Mouse (Mus musculus) embryonic facial prominence, embryonic 14.5 days (tissue): ENCODE measurements at regions not wholly inside any gene's neighbourhood (a gene's known extent, or its start where the extent isn't known, plus 50 kb on each side); places are given as distances from the start of the nearest gene placed in this dataset.

Experiments
- ATAC-seq: fragments of 200-750 bp; cut with Nextera tagmentation; 2 replicates; pipeline ENCODE4 v1.8.0; 2017; ENCODE audit warnings: low read depth, moderate number of reproducible peaks, moderate TSS enrichment
- DNase-seq: peaks from one replicate; pipeline ENCODE4 v3.0.0-alpha.2; 2015; ENCODE audit warnings: low spot score
- H3K27ac ChIP-seq: fragments of 300-500 bp; sonication (generic); replicated peaks from 2 replicates; pipeline ENCODE4 v1.5.1; 2014; ENCODE audit warnings: low read depth, mild to moderate bottlenecking, low read length, moderate library complexity
- H3K27me3 ChIP-seq: fragments of 300-500 bp; sonication (generic); replicated peaks from 2 replicates; pipeline ENCODE4 v1.6.1; 2014; ENCODE audit warnings: low read length; ENCODE audit not compliant: control insufficient read depth, insufficient read depth
- H3K36me3 ChIP-seq: fragments of 300-500 bp; sonication (generic); 2 replicates; pipeline ENCODE4 v1.6.1; 2014; ENCODE audit warnings: low read length, mixed read lengths; ENCODE audit not compliant: control insufficient read depth, insufficient read depth
- H3K4me1 ChIP-seq: fragments of 300-500 bp; sonication (generic); 2 replicates; pipeline ENCODE4 v1.6.1; 2014; ENCODE audit warnings: antibody characterized with exemption, low read length; ENCODE audit not compliant: control insufficient read depth, insufficient read depth
- H3K4me2 ChIP-seq: fragments of 300-500 bp; sonication (generic); 2 replicates; pipeline ENCODE4 v1.6.1; 2014; ENCODE audit warnings: low read depth, mild to moderate bottlenecking, low read length, moderate library complexity, mixed read lengths
- H3K4me3 ChIP-seq: fragments of 300-500 bp; sonication (generic); 2 replicates; pipeline ENCODE4 v1.5.1; 2014; ENCODE audit warnings: low read depth, mild to moderate bottlenecking, low read length
- H3K9ac ChIP-seq: fragments of 300-500 bp; sonication (generic); 2 replicates; pipeline ENCODE4 v1.6.1; 2014; ENCODE audit warnings: low read depth, mild to moderate bottlenecking, low read length, moderate library complexity, mixed read lengths
- H3K9me3 ChIP-seq: fragments of 300-500 bp; sonication (generic); 2 replicates; pipeline ENCODE4 v1.6.1; 2016; ENCODE audit warnings: low read length; ENCODE audit not compliant: control insufficient read depth
- WGBS: fragments of 180-500 bp; shearing (Covaris S2); extraction: QIAGEN DNeasy Blood & Tissue Kit; methylation state at CpG from one replicate; pipeline ENCODE4 v1.1.7; 2014; 5-methylcytosine and 5-hydroxymethylcytosine counted together

DNA sequence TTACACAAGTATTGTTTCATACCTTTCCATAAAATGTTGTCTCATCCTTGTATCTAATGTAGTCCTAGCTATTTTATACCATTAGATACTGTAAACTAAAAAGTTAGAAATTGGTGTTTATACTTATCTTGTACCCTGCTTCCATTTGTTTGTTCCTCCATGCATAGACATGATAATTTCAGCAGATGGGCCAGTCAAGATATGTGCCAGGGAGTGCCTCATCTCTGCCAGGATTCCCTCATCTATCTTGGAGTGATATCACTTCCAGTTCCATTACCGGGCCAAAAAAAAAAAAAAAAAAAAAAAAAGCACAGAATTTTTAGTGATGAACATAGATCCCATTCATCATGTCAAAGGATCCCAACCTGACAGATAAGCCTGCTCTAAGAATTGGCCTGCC lies 79.2 kb upstream of the Gemin8 start:
- Histone ChIP-seq H3K4me1 (no peaks in the 10 kb centered on the region), H3K4me3 (no peak overlapping the region), H3K27me3 (no peaks in the 10 kb centered on the region), H3K36me3 (no peaks in the 10 kb centered on the region), H3K27ac (no peak overlapping the region), H3K9ac (no peak overlapping the region), H3K9me3 (no peaks in the 10 kb centered on the region), H3K4me2 (no peak overlapping the region)
- ATAC-seq (no peak), DNase-seq (no peak)
- WGBS: 89% methylated on average over 1 of the region's 1 CpGs

- Histone ChIP-seq H3K27ac (no peak overlapping the region), H3K4me3 (no peak overlapping the region), H3K9me3 (no peaks in the 10 kb centered on the region), H3K4me2 (no peak overlapping the region), H3K36me3 (no peaks in the 10 kb centered on the region), H3K4me1 (no peaks in the 10 kb centered on the region), H3K9ac (no peak overlapping the region), H3K27me3 (no peaks in the 10 kb centered on the region)
- ATAC-seq (no peak), DNase-seq (peak; percentile 0)
- 56% methylated on average over 2 of the region's 2 CpGs for WGBS
These were observed 63.0 kb upstream of the Gemin8 start for GRCm38 (mm10) chrX:166107184-166107716.
